Mouse (Mus musculus) urinary bladder, adult 2 months (tissue): ENCODE measurements around the gene Arsg. TPM values are rescaled to one million over a fixed set of nuclear protein-coding genes. Genes with fewer than 3 reads are reported as not detected.

ENCODE experiments used
- DNase-seq: peaks from one replicate; pipeline ENCODE4 v3.0.0; 2022; ENCODE audit warnings: low spot score
- polyA plus RNA-seq: library from polyadenylated mRNA; depleted of rRNA; stranded (reverse); fragments of >200 nt; gene quantifications from 2 replicates; pipeline ENCODE4 v1.2.3, GENCODE M21; 2012

Gene Arsg
- polyA plus RNA-seq, 1 experiment = 6.7 TPM

- DNase-seq = no peak
Measured at GRCm38 (mm10) chr11:109546305-109547001, 73.3 kb downstream of the Arsg start.

DNA sequence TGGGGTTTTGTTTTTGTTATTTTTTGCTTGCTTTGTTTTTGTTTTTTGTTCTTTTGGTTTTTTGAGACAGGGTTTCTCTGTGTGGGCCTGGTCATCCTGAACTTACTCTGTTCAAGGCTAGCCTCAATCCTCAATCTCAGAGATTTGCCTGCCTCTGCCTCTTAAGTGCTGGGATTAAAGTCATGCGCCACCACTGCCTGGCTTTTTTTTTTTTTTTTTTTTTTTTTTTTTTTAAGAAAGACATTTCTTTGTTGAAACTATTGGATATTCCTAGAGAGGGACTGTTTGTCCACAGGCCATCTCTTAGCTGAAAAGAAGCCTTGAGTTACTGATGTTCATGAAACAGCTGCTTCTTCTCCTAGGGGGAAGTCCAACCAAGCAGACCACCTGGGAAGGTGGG is 74.5 kb downstream of the Arsg start:
- DNase-seq = no peak

- no peak for DNase-seq
Measured at GRCm38 (mm10) chr11:109549599-109550290, 76.6 kb downstream of the Arsg start.

GRCm38 (mm10) chr11:109553921-109554320 is 80.7 kb downstream of the Arsg start:
- DNase-seq = no peak

DNA sequence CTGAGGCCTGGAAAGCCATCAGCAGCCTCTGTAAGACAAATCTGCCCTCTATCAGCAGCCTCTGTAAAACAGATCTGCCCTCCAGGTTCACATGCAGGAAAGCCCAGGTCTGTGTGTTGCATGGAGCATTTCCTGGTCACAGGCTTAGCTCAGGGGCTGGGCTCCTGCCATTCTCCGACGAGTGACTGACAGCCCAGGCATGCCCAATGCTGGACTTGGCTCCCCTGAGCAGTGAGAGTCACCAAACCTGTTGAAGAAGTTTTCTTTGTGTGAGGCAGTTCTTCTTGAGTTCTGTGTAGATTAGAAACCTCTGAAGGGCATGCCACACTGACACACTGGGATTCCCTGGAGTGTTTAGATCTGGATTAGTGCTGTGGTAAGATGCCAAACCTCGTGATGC is 81.3 kb downstream of the Arsg start:
- no peak for DNase-seq

GRCm38 (mm10) chr11:109556130-109556529 is 83.0 kb downstream of the Arsg start:
- no peak for DNase-seq

DNA sequence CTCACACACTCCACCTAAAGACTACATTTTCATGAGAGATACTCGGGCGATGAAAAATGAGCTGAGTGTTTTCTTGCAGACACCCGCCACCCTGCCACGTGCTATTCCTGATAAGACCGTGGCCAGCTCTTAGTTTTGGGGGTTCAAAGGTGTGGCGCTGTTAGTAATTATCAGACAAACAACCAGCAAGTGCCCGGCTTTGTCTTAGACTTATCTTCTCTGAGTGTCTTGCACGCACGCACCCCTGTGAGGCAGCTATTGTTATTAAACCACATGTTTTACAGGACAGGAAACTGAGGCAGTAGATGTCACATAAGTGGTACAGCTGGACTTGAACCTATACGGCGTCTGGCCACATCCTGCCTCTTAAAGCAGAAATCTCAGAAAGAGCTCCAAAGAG is 84.2 kb downstream of the Arsg start:
- DNase-seq = no peak

DNA sequence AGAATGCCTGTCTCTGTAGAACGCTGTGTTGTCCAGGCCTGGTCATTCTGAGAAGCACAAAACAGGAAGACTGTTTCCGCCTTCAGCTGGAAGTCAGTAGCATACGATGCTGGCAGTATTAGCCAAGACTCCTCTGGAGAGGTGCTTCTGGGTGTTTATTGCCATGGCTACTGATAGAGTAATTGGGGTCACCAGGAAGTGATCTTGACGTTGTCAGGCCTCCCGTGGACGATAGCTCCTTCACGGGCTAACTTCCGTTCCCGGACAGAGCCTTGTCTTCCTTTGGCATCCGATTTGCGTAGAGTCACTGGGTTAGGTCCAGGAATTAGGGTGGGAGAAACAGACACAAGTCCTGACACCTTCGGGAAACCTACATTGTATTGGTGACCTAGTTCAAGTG is 86.1 kb downstream of the Arsg start:
- no peak for DNase-seq

- no peak for DNase-seq
Measured at GRCm38 (mm10) chr11:109560793-109561257, 87.7 kb downstream of the Arsg start.

DNA sequence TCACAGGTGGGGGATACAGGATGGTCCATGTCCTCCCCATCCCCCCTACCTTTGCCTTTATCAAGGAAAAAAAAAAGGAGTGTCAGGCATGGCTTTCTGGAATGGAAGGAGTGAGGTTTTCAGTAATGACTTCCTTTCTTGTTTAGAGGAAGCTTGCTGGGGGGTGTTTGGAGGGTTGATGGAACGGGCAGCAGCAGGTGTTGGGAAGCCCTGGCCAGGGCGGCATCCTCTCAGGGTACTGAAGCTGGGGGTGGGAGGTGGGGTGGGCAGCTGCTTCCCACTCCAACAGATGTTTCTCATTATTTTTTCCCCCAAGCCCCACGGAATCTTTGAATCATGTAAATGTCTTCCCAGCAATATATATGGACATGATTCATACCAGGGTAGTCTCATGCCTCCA is 88.3 kb downstream of the Arsg start:
- DNase-seq = no peak

- no peak for DNase-seq
Measured at GRCm38 (mm10) chr11:109563708-109564107, 90.5 kb downstream of the Arsg start.

DNA sequence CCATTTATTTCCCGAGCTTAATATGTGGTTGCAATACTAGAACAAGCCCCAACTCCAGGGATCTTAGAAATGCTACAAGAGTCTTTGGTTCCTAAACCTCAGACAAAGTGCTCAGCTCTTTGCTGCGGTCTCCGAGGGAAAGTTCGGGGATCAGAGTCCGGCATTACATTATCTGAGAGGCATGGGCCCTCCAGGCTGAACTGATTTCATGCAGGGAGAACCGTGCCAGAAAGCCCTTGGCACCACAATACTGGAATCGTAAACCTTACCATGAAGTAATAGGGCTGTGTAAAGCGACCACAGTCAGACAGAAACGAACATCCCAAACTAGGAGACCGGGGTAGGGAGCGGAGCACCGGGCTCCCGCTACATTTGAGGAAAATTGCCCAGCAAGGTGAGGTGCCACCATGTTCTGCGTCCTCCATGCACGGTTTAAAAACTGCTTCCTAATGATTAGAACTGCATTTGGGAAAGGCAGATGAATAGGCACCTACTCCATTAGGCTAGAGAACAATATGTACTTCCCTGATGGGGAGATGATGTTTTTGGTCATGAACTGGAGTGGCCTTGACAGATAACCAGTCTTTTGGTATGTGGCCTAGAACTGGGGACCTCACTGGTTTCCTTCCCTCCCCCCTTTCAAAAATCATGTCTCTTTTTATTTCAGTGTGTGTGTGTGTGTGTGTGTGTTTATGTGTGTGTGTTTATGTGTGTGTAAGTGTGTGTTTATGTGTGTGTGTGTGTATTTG is 91.5 kb downstream of the Arsg start:
- no peak for DNase-seq

DNA sequence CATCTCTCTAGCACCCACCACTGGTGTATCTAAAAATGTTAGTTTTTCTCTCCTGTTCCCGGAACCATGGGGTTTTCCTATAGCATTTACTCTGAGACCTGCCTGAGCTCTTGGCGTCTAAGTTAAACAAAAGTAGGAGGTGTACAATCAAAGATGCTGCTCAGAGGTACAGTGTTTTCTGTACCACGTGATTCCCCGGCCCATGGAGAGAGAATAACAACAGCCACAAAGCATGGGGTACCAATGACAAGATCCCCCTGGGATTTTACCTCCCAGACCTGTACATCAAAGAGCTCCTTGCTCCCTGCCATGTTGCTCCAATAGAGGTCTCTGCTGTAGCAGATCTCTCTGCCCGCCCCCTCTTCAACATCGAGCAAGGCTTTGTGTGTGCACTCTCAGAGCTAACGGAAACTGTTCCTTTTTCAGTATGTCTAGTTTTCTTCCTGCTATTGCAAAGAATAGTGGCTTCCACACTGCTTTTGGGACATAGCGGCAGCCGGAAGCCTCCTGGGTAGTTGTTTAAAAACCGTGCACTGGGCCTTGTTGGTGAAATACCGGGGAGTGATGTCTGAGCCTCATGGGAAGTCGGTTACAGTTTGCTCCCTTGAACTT is 95.9 kb downstream of the Arsg start:
- no peak for DNase-seq

GRCm38 (mm10) chr11:109569809-109570208 is 96.6 kb downstream of the Arsg start:
- no peak for DNase-seq

DNA sequence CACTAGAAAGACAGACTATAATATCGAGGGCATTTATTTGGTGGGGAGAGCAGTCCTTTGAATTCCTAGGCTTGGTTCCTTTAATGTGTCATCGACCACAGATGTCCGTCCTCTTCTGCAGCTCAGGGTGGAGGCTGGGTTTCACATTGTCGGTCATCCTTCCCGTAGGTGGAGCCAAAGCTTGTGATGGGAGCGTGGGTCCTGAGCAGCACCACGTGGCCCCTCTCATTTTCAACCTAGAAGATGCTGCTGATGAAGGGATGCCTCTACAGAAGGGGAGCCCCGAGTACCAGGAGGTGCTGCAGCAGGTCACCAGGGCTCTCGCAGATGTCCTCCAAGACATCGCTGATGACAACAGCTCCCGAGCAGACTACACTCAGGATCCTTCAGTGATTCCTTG is 98.9 kb downstream of the Arsg start:
- no peak for DNase-seq

GRCm38 (mm10) chr11:109574604-109575003 is 101.4 kb downstream of the Arsg start:
- no peak for DNase-seq

GRCm38 (mm10) chr11:109575832-109576231 is 102.7 kb downstream of the Arsg start:
- no peak for DNase-seq

- DNase-seq = no peak
Measured at GRCm38 (mm10) chr11:109578536-109578935, 105.4 kb downstream of the Arsg start.

DNA sequence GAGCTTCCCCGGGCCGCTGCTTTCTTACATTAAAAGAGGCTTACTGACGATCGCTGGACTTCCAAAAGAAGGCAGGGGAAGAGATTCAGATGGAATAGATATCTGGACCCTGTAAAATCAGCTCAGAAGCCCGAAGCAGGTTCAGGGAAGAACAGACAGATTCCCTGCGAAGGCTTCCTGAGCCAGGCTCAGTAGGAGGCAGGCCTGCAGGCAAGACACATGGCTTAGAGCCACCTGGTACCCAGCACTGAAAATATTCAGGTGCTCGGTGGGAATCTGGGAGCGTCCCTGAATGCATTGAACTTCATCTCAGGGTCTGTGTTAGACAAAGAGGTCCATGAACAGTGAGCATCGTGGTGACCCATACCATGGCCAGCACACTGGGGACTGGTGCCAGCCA is 106.8 kb downstream of the Arsg start:
- DNase-seq = no peak

GRCm38 (mm10) chr11:109583986-109584385 is 110.8 kb downstream of the Arsg start:
- no peak for DNase-seq

GRCm38 (mm10) chr11:109584843-109585713 is 111.9 kb downstream of the Arsg start:
- DNase-seq = peak; percentile 41
